Mouse (Mus musculus) embryo, embryonic 11.5 days (tissue): ENCODE results near the gene Ccnf.
A peak's percentile ranks its signal among the peaks of the same experiment; 100 is the strongest.

Source experiments
- DNase-seq: peaks from one replicate; pipeline ENCODE4 v3.0.0-alpha.2; 2012; ENCODE audit warnings: low read depth, low spot score

Gene Ccnf

DNA sequence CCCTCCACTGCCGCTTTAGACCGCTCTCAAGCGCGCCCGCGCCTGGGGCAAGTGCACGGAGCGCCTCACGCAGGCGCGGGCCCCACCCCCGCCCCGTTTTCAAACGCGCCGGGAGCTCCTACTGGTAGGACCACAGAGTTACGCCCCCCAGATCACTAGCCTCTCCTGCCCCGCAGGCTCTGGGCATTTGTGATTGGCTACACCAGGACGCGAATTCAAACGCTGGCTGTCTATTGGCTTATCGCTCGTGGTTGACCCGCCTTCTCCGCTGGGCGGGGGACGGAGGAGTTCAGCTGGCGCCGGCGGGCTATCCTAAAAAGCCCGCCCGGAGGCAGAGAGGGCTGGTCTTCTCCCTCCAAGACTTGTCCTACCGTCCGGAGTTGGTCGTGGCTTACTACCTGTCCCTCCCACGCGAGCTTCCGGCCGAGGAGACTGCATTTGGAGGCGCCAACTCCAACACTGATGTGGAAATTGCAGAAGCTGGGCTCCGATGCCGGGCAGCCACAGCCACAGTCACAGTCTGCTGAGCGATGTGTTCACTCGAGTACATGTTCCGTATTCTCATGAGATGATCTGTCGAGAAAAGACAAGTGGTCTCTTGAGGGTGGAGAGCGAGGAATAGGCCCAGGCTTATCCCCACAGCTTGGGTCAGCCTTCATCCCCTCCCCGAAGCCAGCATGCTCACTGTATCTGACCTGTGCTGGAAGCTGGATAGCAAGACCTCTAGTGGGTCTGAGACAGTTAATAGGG lies at the start of gene Ccnf:
Gene Ccnf, minus strand, starts transcription at position 165 of the 750 bp plus-strand sequence.
- peak; percentile 96 for DNase-seq

DNA sequence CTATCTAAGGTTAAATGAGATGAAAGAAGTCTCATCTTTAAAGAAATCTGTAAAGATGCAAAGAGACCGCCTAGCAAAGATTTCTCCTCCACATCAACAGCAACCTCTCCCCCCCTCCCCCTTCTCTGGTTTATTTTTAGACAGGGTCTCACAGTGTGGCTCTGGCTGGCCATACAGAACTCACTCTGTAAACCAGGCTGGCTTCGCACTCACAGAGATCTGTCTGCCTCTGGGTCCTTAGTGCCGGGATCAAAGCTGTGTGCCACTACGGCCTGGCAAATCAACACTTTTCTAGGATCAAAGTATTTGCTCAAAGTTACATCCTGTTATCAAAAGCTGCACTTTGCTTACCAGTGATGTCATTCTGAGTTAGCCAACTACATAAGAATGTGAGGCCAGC lies 49.4 kb upstream of the Ccnf start:
- DNase-seq, result no peak

DNA sequence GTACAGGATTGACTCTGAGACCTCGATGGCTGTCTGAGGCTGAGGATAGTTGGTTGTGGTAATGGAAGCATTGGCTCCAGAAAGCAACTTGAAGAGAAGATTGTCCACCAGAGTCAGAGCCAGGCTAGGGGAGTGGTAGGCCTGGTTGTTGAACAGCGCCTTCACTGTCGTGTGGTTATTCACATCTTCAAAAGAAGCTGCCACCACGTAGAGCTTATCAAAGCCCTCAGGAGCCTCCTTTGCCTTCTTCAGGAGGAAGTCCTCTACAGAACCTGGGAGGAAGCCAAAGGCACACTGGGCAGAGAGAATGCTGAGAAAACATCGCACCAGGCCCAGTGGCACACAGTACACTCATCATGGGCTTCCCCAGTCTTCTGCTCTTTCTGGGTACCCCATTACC lies 38.1 kb upstream of the Ccnf start:
- no peak for DNase-seq

DNA sequence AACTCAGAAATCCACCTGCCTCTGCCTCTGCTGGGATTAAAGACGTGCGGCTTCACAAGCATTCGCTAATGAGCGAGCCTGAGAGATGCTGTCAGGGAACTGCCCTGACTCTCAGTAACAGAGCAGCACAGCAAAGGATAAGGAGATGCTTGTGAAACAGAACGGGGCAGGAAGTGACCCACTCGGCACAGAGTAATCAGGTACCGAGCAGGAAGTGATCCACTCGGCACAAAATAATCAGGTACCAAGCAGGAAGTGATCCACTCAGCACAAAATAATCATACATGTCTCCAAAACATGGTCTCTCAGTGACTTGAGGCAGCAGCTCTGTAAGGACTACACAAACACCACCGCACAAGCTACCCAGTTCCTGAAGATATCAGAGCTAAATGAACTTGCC lies 37.2 kb upstream of the Ccnf start:
- DNase-seq, result no peak

DNA sequence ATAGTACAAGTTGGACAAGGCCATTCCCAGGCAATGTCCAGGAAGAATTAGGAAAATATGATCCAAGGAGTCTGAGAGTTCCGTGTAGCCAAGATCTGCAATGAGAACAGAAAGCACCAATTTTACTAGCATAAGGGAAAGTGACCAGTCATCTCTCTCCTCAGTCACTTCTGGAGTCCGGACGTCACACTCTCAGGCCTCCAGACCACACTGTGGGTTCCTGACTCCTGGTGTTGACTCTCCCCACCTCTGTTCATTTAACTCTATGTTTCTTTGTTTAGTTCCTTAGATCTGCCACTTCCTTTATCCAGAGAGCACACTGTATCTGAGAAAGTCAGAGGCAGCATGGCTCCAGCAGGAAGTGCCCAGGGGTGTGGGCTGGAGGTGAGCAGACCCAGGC lies 34.4 kb upstream of the Ccnf start:
- DNase-seq, result no peak

DNA sequence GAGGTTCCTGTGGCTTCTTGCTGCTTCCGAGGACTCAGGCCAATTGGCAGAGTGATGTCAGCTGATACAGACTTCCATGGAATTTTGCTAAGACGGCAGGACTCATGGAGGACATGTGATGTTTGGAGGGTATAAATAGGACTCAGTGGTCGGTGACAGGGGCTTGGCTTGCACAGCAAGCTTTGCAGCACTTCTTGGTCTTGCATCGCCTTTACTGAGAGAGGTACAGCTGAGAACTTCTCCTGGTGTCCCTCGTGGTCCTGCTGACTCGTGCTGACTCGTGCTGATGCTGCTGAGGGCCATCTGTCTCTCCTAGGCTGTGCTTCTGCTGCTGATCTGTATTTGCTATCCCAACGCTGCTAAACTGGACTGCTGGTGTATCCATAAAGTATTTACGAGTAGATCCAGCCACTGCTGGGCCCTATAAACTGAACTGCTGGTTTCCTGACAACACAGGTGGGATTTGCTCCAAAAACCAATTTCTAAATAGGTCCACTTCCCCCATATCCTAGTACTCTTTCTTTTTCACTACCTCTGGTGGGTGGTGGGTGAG lies 32.1 kb upstream of the Ccnf start:
- DNase-seq, result no peak

DNA sequence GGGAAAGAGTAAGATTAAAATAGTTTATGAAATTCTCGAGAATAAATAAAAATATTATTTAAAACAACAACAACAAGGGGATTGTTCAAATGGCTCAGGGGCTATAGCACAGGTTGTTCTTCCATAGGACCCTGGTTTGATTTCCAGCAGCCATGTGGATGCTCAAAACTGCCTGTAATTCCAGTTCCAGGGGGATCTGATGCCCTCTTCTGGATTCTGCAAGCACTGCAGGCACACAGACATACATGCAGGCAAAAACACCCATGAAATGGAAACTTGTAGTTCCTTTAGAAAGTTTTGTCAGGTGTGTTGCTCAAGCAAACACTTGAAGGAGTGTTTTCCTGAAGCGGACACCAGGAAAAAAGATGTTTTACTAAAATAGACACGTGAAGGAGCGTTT lies 31.4 kb upstream of the Ccnf start:
- no peak for DNase-seq

DNA sequence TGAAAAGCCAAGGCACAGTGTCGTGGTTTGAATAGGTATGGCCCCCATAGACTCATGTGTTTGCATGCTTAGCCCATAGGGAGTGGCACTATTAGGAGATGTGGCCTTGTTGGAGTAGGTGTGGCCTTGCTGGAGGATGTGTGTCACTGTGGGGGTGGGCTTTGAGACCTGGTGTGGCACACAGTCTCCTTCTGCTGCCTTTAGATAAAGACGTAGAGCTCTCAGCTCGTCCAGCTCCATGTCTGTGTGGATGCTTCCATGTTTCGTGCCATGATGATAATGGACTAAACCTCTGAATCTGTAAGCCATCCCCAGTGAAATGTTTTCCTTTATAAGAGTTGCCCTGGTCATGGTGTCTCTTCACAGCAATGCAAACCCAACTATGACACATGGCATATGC lies 28.6 kb upstream of the Ccnf start:
- no peak for DNase-seq

DNA sequence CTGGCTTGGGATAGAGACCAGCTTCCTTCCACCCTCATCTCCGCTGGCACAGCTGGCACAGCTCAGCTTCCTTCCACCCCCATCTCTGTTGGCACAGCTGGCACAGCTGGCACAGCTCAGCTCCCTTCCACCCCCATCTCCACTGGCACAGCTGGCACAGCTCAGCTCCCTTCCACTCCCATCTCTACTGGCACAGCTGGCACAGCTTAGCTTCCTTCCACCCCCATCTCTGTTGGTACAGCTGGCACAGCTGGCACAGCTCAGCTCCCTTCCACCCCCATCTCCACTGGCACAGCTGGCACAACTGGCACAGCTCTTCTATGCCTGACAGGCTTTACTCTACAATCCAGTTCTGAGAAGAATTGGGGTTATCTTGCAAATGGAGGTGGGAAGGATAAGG lies 15.8 kb upstream of the Ccnf start:
- DNase-seq, result no peak

DNA sequence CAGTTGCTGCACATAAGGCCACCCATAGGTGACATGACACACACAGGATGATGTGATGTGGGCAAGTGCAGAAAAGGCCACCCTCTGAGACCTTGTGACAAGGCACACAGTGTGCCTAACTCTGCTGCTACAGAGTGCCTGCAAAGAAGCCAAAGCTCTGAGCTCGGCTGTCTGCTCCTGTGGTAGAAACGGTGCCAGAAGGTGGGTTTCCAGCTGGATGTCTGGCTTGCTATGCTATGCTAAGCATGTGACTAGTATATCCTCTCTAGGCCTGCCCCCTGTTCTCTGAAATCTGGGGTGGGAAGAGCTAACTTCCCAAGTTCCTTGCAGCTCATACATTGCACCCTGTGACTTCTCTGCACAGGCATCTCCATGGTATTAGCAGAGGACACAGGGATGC lies 13.5 kb upstream of the Ccnf start:
- no peak for DNase-seq

DNA sequence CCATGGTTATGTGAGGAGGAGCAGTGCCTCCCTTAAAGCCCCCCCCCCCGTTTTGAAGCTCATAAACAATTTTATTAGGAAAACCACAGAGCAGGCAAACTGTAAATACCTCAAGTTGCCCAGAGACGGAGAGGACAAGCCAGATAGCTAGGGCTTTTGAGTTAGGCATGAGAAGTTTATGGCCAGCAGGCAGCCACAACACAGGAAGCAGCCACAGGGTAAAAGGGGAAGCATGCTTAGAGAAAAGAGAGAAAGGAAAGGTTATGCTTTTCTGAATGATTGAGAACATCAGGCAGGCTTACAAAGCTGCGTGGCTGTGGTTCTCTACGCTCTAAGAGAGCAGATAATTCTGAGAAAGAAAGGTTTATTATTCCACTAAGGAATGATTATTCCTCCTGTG lies 9.2 kb upstream of the Ccnf start:
- DNase-seq, result no peak

DNA sequence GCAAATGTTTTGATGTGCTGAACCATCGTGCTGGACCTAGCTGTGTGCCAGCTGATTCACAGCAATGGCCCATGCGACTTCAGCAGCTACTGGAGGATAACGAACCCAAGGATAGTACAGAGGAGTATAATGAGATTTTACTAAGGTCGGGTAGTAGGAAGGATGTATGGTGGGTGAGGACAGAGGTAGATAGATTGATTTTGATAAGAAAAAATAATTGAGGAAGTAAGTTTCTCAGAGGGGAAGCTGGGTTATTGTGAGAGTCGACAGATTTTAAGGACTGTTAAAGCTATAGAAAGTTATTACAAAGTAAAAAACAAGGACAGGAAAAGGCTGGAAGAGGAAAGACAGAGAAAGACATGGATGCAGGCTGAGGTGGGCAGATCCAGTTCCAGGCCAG lies 8.4 kb upstream of the Ccnf start:
- no peak for DNase-seq

DNA sequence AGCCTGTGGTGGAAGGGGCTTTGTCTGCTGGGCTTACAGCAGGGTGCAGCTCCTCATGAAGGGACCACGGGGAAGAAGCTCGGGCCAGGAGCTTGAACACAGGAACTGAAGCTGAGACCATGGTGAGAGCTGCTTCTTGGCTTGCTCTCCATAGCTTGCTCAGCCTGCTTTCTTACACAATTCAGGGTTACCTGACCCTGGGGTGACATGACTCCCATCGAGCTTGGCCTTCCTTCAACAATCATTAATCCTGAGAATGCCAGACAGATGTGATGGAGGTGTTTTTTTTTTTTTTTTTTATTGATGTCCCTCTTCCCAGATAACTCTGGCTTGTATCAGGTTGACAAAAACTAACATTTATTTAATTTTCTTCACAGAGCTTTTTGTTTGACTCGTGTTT lies 7.7 kb upstream of the Ccnf start:
- DNase-seq, result no peak

DNA sequence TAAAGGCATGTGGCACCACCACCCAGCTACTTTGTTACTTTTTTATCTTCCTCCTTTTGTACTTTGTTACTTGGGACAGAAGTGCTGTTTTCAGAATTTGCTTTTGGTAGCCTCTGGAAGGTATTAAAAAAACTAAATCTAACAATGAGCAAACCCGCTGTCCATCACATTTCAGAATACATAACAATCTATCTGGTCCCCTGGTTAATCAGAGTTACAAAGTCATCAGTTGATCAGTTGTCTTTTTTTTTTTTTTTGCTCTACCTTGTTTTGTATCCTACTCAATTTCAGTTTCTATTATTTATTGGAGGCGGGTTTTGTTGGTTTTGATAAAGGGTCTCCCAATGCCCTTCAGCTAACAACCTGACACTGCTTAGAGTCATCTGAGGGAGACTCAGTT lies 1.0 kb upstream of the Ccnf start:
- DNase-seq, result no peak

DNA sequence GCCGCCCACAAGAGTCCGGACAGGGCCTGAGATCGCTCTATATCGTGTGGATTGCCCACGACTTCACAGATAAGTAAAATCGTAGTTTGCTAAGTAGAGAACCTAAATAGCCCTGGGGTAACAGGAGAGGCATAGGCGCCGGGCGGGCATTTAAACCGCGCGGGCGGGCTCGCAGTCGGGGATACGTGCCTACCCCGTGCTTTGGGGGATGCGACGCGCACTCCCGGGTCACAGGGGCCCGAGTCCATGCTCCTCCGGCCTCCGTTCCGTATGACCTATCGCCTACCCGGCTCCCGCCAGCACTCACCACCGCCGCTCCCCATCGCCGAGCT lies 330 bp downstream of the Ccnf start:
- DNase-seq, result no peak

DNA sequence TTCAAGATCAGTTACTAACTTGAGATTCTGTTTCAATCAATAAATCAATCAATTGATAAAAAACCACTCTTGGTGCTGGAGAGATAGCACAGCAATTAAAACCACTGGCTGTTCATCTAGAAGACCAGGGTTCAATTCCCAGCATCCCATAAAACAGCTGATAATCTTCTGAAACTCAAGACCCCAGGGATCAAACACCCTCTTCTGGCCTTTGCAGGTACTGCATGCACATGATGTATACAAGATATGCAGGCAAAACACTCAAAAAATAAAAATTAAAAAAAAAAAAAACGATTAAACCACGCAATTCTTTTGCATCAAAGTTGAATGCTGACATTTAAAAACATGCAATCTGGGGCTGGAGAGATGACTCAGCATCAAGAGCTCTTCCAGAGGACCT lies 2.6 kb downstream of the Ccnf start:
- DNase-seq, result no peak

DNA sequence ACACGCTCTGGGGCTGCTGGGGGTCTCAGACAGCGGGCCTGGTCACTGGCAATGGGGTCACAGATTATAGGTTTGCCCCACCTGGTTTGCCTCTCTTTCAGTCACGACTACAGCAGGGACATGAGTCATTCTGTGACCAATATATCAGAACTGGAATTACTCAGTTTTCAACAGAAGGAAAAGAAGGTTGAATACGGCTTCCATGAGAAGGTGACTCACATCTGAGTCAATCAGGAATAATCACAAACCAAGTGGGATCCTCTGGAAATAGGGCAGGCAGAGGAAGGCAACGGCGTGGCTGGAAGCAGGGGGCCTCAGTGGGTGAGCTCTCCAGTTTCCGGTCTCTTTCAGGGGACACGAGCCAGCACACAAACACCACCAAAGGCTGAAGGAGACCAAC lies 7.2 kb downstream of the Ccnf start:
- DNase-seq, result no peak

DNA sequence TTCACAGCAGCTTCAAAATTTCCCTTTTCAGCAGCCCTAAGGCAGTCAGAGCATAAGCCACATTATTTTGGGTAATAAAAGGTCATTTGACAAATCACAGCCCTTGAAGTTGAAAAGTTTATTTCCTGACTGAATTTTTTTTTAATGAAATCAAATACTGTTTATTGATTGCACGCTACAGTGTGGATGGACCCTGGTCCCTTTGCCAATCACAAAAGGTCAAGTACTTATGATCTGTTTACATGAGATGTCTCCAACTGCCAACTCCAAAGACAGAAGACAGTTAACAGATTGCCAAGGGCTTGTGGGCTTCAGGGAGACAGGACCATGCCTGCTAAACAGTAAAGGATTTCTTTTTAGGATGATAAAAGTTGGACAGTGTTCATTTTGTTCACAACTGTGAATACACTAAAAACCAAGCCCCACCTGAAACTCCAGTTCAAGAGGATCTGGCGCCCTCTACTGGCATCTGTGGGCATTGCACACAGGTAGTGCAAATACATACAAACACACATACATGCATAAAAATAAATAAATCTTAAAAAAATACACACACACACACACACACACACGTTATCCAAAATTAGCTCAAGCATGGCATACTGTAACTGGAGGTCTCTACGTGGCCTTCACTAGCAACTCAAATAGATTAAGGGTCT lies 7.8 kb downstream of the Ccnf start:
- DNase-seq, result no peak

DNA sequence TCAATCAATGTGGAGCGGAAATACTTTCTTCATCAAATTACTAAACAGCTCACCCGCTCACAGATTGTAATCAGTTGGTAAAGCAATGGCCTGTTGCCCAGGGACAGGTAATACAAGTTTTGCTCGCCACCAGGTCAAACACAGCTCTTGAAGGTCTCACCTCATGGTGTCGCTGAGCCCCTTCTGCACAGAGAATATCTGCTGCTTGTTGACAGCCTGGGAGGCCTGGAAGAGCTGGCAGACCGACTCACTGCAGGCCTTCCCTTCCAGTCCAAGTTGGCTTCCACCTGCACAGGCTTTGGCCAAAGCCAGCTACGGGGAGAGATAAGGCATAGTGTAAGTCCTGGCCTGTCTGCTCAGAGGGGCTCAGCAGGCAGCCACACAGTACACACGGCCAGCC lies 14.4 kb downstream of the Ccnf start:
- DNase-seq, result no peak

DNA sequence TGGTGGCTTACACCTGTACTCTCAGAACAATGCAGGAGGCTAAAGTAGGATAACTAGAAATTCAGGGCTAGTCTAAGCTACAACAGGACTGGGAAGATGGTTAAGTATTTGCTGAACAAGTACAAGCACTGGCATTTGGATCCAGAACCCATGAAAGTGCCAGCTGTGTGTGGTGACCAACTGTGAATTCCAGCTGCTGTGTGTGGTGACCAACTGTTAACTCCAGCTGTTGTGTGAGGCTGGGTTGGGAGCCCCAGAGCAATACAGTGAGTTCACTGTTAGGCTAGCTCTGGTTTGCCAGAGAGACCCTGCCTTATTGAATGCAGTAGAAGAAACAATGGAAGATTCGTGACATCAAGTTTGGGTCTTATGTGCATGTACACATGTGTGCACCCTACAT lies 14.8 kb downstream of the Ccnf start:
- DNase-seq, result no peak

DNA sequence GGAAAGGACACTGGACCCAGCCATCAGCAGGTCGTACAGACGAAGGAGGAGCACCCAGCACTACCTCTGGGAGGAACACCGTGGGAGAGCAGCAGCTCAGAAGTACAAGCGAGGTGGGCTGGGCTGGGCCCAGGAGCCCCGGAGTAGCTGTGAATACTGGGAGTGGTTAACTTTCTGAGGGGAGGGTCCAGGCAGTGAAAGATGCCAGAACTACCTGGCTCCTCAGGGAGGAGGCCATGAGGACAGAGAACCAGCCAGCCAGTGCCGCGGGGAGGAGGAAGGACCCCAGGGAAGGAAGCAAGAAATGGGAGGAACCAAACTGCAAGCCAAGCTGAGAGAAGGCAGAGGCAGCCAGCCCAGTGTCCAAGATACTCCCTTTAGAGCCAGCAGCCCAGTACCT lies 23.3 kb downstream of the Ccnf start:
- no peak for DNase-seq

DNA sequence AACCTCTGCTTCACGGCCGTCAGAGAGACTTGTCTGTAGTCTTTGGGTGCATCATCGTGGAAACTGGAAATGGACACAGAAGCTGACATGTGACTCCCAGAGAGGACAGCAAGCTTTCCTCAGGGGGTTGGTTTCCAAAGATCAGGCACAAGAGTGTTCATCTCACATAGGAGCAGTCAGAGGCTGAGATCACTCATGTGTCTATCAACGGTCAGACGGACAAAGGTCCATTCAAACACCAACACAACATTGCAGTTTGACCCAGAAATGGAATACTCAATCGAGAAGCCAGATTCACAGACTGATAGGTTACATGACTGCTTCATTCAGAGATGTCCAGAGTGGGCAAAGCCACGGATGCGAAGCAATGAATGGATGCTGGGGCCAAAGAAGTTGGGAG lies 24.6 kb downstream of the Ccnf start:
- DNase-seq, result no peak

DNA sequence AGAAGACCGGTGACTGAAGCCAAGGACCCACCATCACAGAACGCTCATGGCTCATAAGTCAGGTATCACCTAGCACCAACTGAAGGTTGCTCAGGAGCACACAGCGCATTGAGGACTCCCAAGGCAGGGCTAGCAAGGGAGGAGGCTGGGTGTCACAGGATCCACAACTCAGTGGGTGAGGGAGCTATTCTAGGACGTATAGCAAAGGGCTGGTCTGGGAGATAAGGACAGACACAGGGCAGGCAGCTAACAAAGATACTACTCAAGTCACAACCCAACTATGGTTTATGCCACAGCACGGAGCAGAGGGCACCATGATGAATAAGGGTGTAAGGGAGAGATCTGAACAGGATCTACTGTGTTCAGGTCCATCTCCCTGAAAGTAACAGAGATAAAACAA lies 25.4 kb downstream of the Ccnf start:
- no peak for DNase-seq

DNA sequence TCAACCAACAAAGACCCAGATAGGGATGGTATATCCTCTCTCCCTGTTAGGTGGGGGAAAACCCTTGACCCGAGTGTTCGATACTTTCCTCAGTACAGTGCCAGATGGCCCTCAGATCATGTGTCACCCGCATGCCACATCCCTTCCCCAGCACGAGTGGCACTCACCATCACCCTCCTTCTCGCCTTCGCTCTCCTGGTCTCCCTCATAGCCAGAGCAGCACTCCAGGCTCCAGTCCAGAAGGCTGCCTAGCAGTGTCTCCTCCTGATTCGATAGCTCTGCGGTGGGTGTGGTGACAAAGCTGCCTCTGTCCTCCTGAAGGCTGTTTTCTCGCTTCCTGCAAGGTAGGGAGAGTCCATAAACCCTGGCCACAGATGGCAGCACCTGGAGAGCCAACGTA lies 26.5 kb downstream of the Ccnf start:
- DNase-seq, result no peak
